Mouse (Mus musculus): Measurements from ENCODE around the gene Ggt6. TPM values are rescaled to one million over a fixed set of nuclear protein-coding genes. Genes with fewer than 3 reads are reported as not detected.

Gene Ggt6
- polyA plus RNA-seq, 2 experiments, result 4.6 to 5.9 TPM

- 0 out of 2 replicates have a peak, but pooled peaks cover 2% of the 10 kb centered on the region for H3K36me3 ChIP-seq (ENCODE audit: control insufficient read depth, insufficient read depth, low read length)
- peaks cover 12% of the 10 kb centered on the region for H3K4me1 ChIP-seq (ENCODE audit: control insufficient read depth, insufficient read depth, low read length)
- DNase-seq (ENCODE audit: low spot score), result no peak
- H3K4me2 ChIP-seq (replicated peaks; ENCODE audit: low read depth, low read length, severe bottlenecking), result no peak overlapping the region
- no peak overlapping the region for H3K9ac ChIP-seq (ENCODE audit: low read depth, low read length, severe bottlenecking)
- no peaks in the 10 kb centered on the region for H3K27me3 ChIP-seq (ENCODE audit: control insufficient read depth, insufficient read depth, low read length)
- H3K9me3 ChIP-seq (ENCODE audit: control insufficient read depth, low read length), result no peaks in the 10 kb centered on the region
- H3K4me3 ChIP-seq (replicated peaks; ENCODE audit: low read length), result no peak overlapping the region
- no peak for TF ChIP-seq POLR2A (IDR thresholded peaks at IDR 0.05; ENCODE audit: borderline replicate concordance, extremely low read depth, insufficient read depth, insufficient read length)
- WGBS, result 37% methylated on average over 8 of the region's 8 CpGs
- H3K27ac ChIP-seq (replicated peaks; ENCODE audit: low read depth, low read length), result no peak overlapping the region
- ATAC-seq (ENCODE audit: low FRiP score, low read depth), result no peak
Observed at GRCm38 (mm10) chr11:72406079-72406675, 29.1 kb upstream of the Ggt6 start.

- no peak overlapping the region for H3K4me3 ChIP-seq (replicated peaks; ENCODE audit: low read length)
- H3K4me1 ChIP-seq (ENCODE audit: control insufficient read depth, insufficient read depth, low read length), result peaks cover 14% of the 10 kb centered on the region
- 17% methylated on average over 3 of the region's 3 CpGs for WGBS
- no peak for DNase-seq (ENCODE audit: low spot score)
- no peak overlapping the region for H3K4me2 ChIP-seq (replicated peaks; ENCODE audit: low read depth, low read length, severe bottlenecking)
- H3K9me3 ChIP-seq (ENCODE audit: control insufficient read depth, low read length), result no peaks in the 10 kb centered on the region
- no peak for ATAC-seq (ENCODE audit: low FRiP score, low read depth)
- no peak overlapping the region for H3K27ac ChIP-seq (replicated peaks; ENCODE audit: low read depth, low read length)
- H3K36me3 ChIP-seq (ENCODE audit: control insufficient read depth, insufficient read depth, low read length), result no peaks in the 10 kb centered on the region
- no peak overlapping the region for H3K9ac ChIP-seq (ENCODE audit: low read depth, low read length, severe bottlenecking)
- TF ChIP-seq POLR2A (IDR thresholded peaks at IDR 0.05; ENCODE audit: borderline replicate concordance, extremely low read depth, insufficient read depth, insufficient read length), result no peak
- H3K27me3 ChIP-seq (ENCODE audit: control insufficient read depth, insufficient read depth, low read length), result no peaks in the 10 kb centered on the region
Observed at GRCm38 (mm10) chr11:72407081-72407480, 28.2 kb upstream of the Ggt6 start.

DNA sequence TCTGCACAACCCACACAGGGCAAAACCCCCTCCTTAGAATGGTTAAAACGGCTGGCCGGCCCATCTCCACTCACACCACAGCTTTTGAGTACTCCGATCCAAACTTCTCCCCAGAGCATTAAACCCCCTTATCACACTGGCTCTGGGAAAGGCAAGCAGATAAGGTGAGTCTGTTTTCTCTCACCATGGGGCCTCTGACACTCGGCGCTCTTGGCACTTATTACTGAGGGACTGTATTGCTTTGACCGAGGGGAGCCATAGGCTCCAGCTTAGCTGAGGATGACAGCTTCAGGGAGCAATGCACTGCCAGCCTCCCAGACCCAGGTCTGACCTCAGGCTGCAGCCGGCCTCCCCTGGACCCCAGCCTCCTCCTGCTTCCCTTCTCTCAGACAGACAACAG is 27.8 kb upstream of the Ggt6 start:
- Histone ChIP-seq H3K4me2 (replicated peaks; ENCODE audit: low read depth, low read length, severe bottlenecking) (no peak overlapping the region), H3K4me1 (ENCODE audit: control insufficient read depth, insufficient read depth, low read length) (peaks cover 14% of the 10 kb centered on the region), H3K9me3 (ENCODE audit: control insufficient read depth, low read length) (no peaks in the 10 kb centered on the region), H3K9ac (ENCODE audit: low read depth, low read length, severe bottlenecking) (no peak overlapping the region), H3K4me3 (replicated peaks; ENCODE audit: low read length) (no peak overlapping the region), H3K27me3 (ENCODE audit: control insufficient read depth, insufficient read depth, low read length) (no peaks in the 10 kb centered on the region), H3K36me3 (ENCODE audit: control insufficient read depth, insufficient read depth, low read length) (no peaks in the 10 kb centered on the region), H3K27ac (replicated peaks; ENCODE audit: low read depth, low read length) (no peak overlapping the region)
- WGBS, result 12% methylated on average over 7 of the region's 7 CpGs
- DNase-seq (ENCODE audit: low spot score), result no peak
- no peak for ATAC-seq (ENCODE audit: low FRiP score, low read depth)
- no peak for TF ChIP-seq POLR2A (IDR thresholded peaks at IDR 0.05; ENCODE audit: borderline replicate concordance, extremely low read depth, insufficient read depth, insufficient read length)

GRCm38 (mm10) chr11:72408451-72409170 is 26.7 kb upstream of the Ggt6 start:
- WGBS, result 26% methylated on average over 9 of the region's 9 CpGs
- no peak for TF ChIP-seq POLR2A (IDR thresholded peaks at IDR 0.05; ENCODE audit: borderline replicate concordance, extremely low read depth, insufficient read depth, insufficient read length)
- ATAC-seq (ENCODE audit: low FRiP score, low read depth) (no peak), DNase-seq (ENCODE audit: low spot score) (no peak)
- H3K36me3 ChIP-seq (ENCODE audit: control insufficient read depth, insufficient read depth, low read length), result no peaks in the 10 kb centered on the region
- H3K4me1 ChIP-seq (ENCODE audit: control insufficient read depth, insufficient read depth, low read length), result peaks cover 14% of the 10 kb centered on the region
- H3K4me3 ChIP-seq (replicated peaks; ENCODE audit: low read length), result 0 out of 2 replicates have a peak overlapping the region, but pooled peaks have one; percentile 0
- no peaks in the 10 kb centered on the region for H3K27me3 ChIP-seq (ENCODE audit: control insufficient read depth, insufficient read depth, low read length)
- peak overlapping the region; percentile 25 for H3K4me2 ChIP-seq (replicated peaks; ENCODE audit: low read depth, low read length, severe bottlenecking)
- no peak overlapping the region for H3K27ac ChIP-seq (replicated peaks; ENCODE audit: low read depth, low read length)
- H3K9ac ChIP-seq (ENCODE audit: low read depth, low read length, severe bottlenecking), result no peak overlapping the region
- H3K9me3 ChIP-seq (ENCODE audit: control insufficient read depth, low read length), result no peaks in the 10 kb centered on the region

- H3K27me3 ChIP-seq (ENCODE audit: control insufficient read depth, insufficient read depth, low read length), result no peaks in the 10 kb centered on the region
- H3K27ac ChIP-seq (replicated peaks; ENCODE audit: low read depth, low read length), result no peak overlapping the region
- WGBS, result 58% methylated on average over 12 of the region's 12 CpGs
- TF ChIP-seq POLR2A (IDR thresholded peaks at IDR 0.05; ENCODE audit: borderline replicate concordance, extremely low read depth, insufficient read depth, insufficient read length), result no peak
- H3K4me1 ChIP-seq (ENCODE audit: control insufficient read depth, insufficient read depth, low read length), result peaks cover 14% of the 10 kb centered on the region
- ATAC-seq (ENCODE audit: low FRiP score, low read depth) (no peak), DNase-seq (ENCODE audit: low spot score) (no peak)
- H3K9ac ChIP-seq (ENCODE audit: low read depth, low read length, severe bottlenecking), result no peak overlapping the region
- H3K4me3 ChIP-seq (replicated peaks; ENCODE audit: low read length), result peak overlapping the region; percentile 58
- no peaks in the 10 kb centered on the region for H3K36me3 ChIP-seq (ENCODE audit: control insufficient read depth, insufficient read depth, low read length)
- H3K4me2 ChIP-seq (replicated peaks; ENCODE audit: low read depth, low read length, severe bottlenecking), result peak overlapping the region; percentile 98
- H3K9me3 ChIP-seq (ENCODE audit: control insufficient read depth, low read length), result no peaks in the 10 kb centered on the region
Observed at GRCm38 (mm10) chr11:72409649-72410385, 25.5 kb upstream of the Ggt6 start.
